Mouse (Mus musculus) lung, embryonic 16.5 days (tissue): ENCODE data around the gene Cyp3a16. TPM values are rescaled to one million over a fixed set of nuclear protein-coding genes. Genes with fewer than 3 reads are reported as not detected.

Experiments
- polyA plus RNA-seq: library from polyadenylated mRNA; unstranded; fragments of >200 nt; fragmentation: Nextera tagmentation; extraction: Ambion mirVana; gene quantifications from 2 replicates; pipeline ENCODE4 v1.2.1, GENCODE M21; 2015

The Cyp3a16 gene
- polyA plus RNA-seq, 1 experiment from 2014 or later, result not detected

Other genes starting within 250 kb of the Cyp3a16 start
- gene Zfp655, start 238.0 kb downstream of the Cyp3a16 start, polyA plus RNA-seq, result 33.9 and 36.5 TPM in 2 replicates
- 0.15 and 0.57 TPM in 2 replicates for gene Zscan25, start 189.2 kb downstream of the Cyp3a16 start, polyA plus RNA-seq
- gene Cyp3a57, start 124.4 kb downstream of the Cyp3a16 start, polyA plus RNA-seq, result not detected in 2 replicates
- gene Cyp3a41b, start 115.0 kb upstream of the Cyp3a16 start, polyA plus RNA-seq, result not detected in 2 replicates